Mouse (Mus musculus) liver, postnatal 0 days (tissue): ENCODE results near the gene Atf7. TPM values are rescaled to one million over a fixed set of nuclear protein-coding genes. Genes with fewer than 3 reads are reported as not detected.
A peak's percentile ranks its signal among the peaks of the same experiment; 100 is the strongest.
"Not testable (repeated sequence)": the region's sequence is repeated elsewhere in the genome, so short reads cannot be mapped to it uniquely, and the experiment has no call there.

ENCODE experiments used
- ATAC-seq: fragments of 200-750 bp; cut with Nextera tagmentation; 2 replicates; pipeline ENCODE4 v1.8.0; 2017; ENCODE audit warnings: mild to moderate bottlenecking, moderate library complexity
- DNase-seq: peaks from one replicate; pipeline ENCODE4 v3.0.0-alpha.2; 2016
- H3K27ac ChIP-seq: fragments of 300-500 bp; sonication (generic); 2 replicates; pipeline ENCODE4 v1.5.1; 2014; ENCODE audit warnings: antibody characterized with exemption, moderate library complexity, mild to moderate bottlenecking, low read depth
- H3K27me3 ChIP-seq: fragments of 300-500 bp; sonication (generic); 2 replicates; pipeline ENCODE4 v1.6.1; 2014; ENCODE audit warnings: low read length, control low read depth, mixed read lengths; ENCODE audit not compliant: insufficient read depth
- H3K36me3 ChIP-seq: fragments of 300-500 bp; sonication (generic); replicated peaks from 2 replicates; pipeline ENCODE4 v1.6.1; 2014; ENCODE audit warnings: mild to moderate bottlenecking, control low read depth, low read length, moderate library complexity, mixed read lengths; ENCODE audit not compliant: insufficient read depth
- H3K4me1 ChIP-seq: fragments of 300-500 bp; sonication (generic); 2 replicates; pipeline ENCODE4 v1.6.1; 2014; ENCODE audit warnings: antibody characterized with exemption, mild to moderate bottlenecking, control low read depth; ENCODE audit not compliant: insufficient read depth
- H3K4me2 ChIP-seq: fragments of 300-500 bp; sonication (generic); 2 replicates; pipeline ENCODE4 v1.6.1; 2014; ENCODE audit warnings: low read depth, mild to moderate bottlenecking, low read length, moderate library complexity, mixed read lengths
- H3K4me3 ChIP-seq: fragments of 300-500 bp; sonication (generic); 2 replicates; pipeline ENCODE4 v1.5.1; 2014; ENCODE audit warnings: low read depth, low read length
- H3K9ac ChIP-seq: fragments of 300-500 bp; sonication (generic); replicated peaks from 2 replicates; pipeline ENCODE4 v1.6.1; 2014; ENCODE audit warnings: mild to moderate bottlenecking, moderate library complexity
- H3K9me3 ChIP-seq: fragments of 300-500 bp; sonication (generic); 2 replicates; pipeline ENCODE4 v1.6.1; 2016; ENCODE audit warnings: mild to moderate bottlenecking, control low read depth, low read length, mixed read lengths
- CTCF ChIP-seq: sonication (generic); IDR thresholded peaks from 2 replicates; pipeline ENCODE4 v1.5.1; 2016; ENCODE audit warnings: antibody characterized with exemption, low read depth
- EP300 ChIP-seq: IDR thresholded peaks from 2 replicates; pipeline ENCODE4 v1.6.1; 2016; ENCODE audit warnings: antibody characterized with exemption, low read depth, mild to moderate bottlenecking
- WGBS: fragments of 180-500 bp; shearing (Covaris S2); extraction: QIAGEN DNeasy Blood & Tissue Kit; methylation state at CpG from one replicate; pipeline ENCODE4 v1.1.7; 2014; ENCODE audit not compliant: insufficient replicate concordance; 5-methylcytosine and 5-hydroxymethylcytosine counted together
- polyA plus RNA-seq: library from polyadenylated mRNA; unstranded; fragments of >200 nt; fragmentation: Nextera tagmentation; extraction: Ambion mirVana; gene quantifications from 2 replicates; pipeline ENCODE4 v1.2.1, GENCODE M21; 2015

The Atf7 gene
- polyA plus RNA-seq, 1 experiment from 2014 or later: 8.1 TPM

- peaks cover 23% of the 10 kb centered on the region for H3K36me3 ChIP-seq
- peaks cover 21% of the 10 kb centered on the region for H3K4me1 ChIP-seq
- no peaks in the 10 kb centered on the region for H3K9me3 ChIP-seq
- DNase-seq (no peak), ATAC-seq (no peak)
- H3K4me2 ChIP-seq: peak overlapping the region; percentile 85
- H3K27me3 ChIP-seq: peaks cover 15% of the 10 kb centered on the region; the same call in 1 of the 2 replicates
- H3K27ac ChIP-seq: peak overlapping the region; percentile 94
- peak overlapping the region; percentile 87 for H3K4me3 ChIP-seq
- WGBS: 9% methylated on average over 6 of the region's 6 CpGs
- peak overlapping the region; percentile 96 for H3K9ac ChIP-seq
- no peak for TF ChIP-seq CTCF
These were observed 45.0 kb upstream of the Atf7 start for GRCm38 (mm10) chr15:102670281-102670680.

GRCm38 (mm10) chr15:102669571-102669970 is 44.3 kb upstream of the Atf7 start:
- TF ChIP-seq CTCF: no peak
- TF ChIP-seq EP300: no peak

GRCm38 (mm10) chr15:102665494-102665893 is 40.2 kb upstream of the Atf7 start:
- 28% methylated on average over 4 of the region's 4 CpGs for WGBS

More at GRCm38 (mm10) chr15:102669571-102669970, 44.3 kb upstream of the Atf7 start:
- Histone ChIP-seq H3K4me2 (peak overlapping the region; percentile 85), H3K9ac (peak overlapping the region; percentile 38), H3K27me3 (peaks cover 15% of the 10 kb centered on the region; the same call in 1 of the 2 replicates), H3K27ac (no peak overlapping the region), H3K36me3 (peaks cover 30% of the 10 kb centered on the region), H3K4me3 (peak overlapping the region; percentile 87; the same call in 1 of the 2 replicates), H3K4me1 (peaks cover 21% of the 10 kb centered on the region), H3K9me3 (no peaks in the 10 kb centered on the region)
- no peak for DNase-seq
- WGBS: 78% methylated on average over 8 of the region's 8 CpGs
- ATAC-seq: no peak

GRCm38 (mm10) chr15:102663825-102664224 is 38.6 kb upstream of the Atf7 start:
- Histone ChIP-seq H3K4me2 (no peak overlapping the region), H3K9me3 (no peaks in the 10 kb centered on the region), H3K4me1 (no peaks in the 10 kb centered on the region; the same call in 1 of the 2 replicates), H3K27ac (no peak overlapping the region), H3K36me3 (peaks cover 63% of the 10 kb centered on the region), H3K27me3 (no peaks in the 10 kb centered on the region), H3K9ac (no peak overlapping the region), H3K4me3 (no peak overlapping the region)
- TF ChIP-seq CTCF: no peak
- TF ChIP-seq EP300: no peak
- WGBS: 80% methylated on average over 8 of the region's 8 CpGs
- no peak for DNase-seq
- ATAC-seq: no peak

More at GRCm38 (mm10) chr15:102665494-102665893, 40.2 kb upstream of the Atf7 start:
- no peaks in the 10 kb centered on the region for H3K9me3 ChIP-seq
- ATAC-seq (peak; percentile 56), DNase-seq (peak; percentile 67)
- peaks cover 11% of the 10 kb centered on the region for H3K4me1 ChIP-seq
- no peak overlapping the region for H3K4me2 ChIP-seq
- H3K4me3 ChIP-seq: no peak overlapping the region
- no peaks in the 10 kb centered on the region for H3K27me3 ChIP-seq
- no peak overlapping the region for H3K27ac ChIP-seq
- H3K36me3 ChIP-seq: peaks cover 60% of the 10 kb centered on the region
- TF ChIP-seq EP300 (no peak), CTCF (peak; percentile 82)
- no peak overlapping the region for H3K9ac ChIP-seq

GRCm38 (mm10) chr15:102662601-102663000 is 37.3 kb upstream of the Atf7 start:
- H3K4me2 ChIP-seq, H3K27me3 ChIP-seq, DNase-seq, H3K9me3 ChIP-seq, H3K4me1 ChIP-seq, ATAC-seq, H3K4me3 ChIP-seq, H3K27ac ChIP-seq, H3K9ac ChIP-seq: not testable (repeated sequence)
- no CpG with 5 or more reads among the region's 2 CpGs for WGBS
- peaks cover 56% of the 10 kb centered on the region for H3K36me3 ChIP-seq

- no peaks in the 10 kb centered on the region for H3K27me3 ChIP-seq
- no peak for ATAC-seq
- 71% methylated on average over 3 of the region's 3 CpGs for WGBS
These were observed 32.7 kb upstream of the Atf7 start for GRCm38 (mm10) chr15:102657926-102658381.

GRCm38 (mm10) chr15:102656658-102657057 is 31.4 kb upstream of the Atf7 start:
- no peak for DNase-seq
- TF ChIP-seq EP300: no peak
- no peak for TF ChIP-seq CTCF
- ATAC-seq: no peak

More at GRCm38 (mm10) chr15:102657926-102658381, 32.7 kb upstream of the Atf7 start:
- Histone ChIP-seq H3K9ac (no peak overlapping the region), H3K4me3 (no peak overlapping the region), H3K27ac (no peak overlapping the region), H3K9me3 (no peaks in the 10 kb centered on the region), H3K4me2 (no peak overlapping the region), H3K36me3 (peaks cover 20% of the 10 kb centered on the region), H3K4me1 (peaks cover 3% of the 10 kb centered on the region)
- TF ChIP-seq EP300 (no peak), CTCF (no peak)
- no peak for DNase-seq

GRCm38 (mm10) chr15:102651928-102652660 is 26.8 kb upstream of the Atf7 start:
- WGBS: 79% methylated on average over 8 of the region's 9 CpGs
- H3K9me3 ChIP-seq, H3K4me3 ChIP-seq, H3K27ac ChIP-seq, H3K36me3 ChIP-seq, ATAC-seq, H3K4me2 ChIP-seq, H3K27me3 ChIP-seq, H3K9ac ChIP-seq, H3K4me1 ChIP-seq, DNase-seq: not testable (repeated sequence)

More at GRCm38 (mm10) chr15:102656658-102657057, 31.4 kb upstream of the Atf7 start:
- Histone ChIP-seq H3K9me3 (no peaks in the 10 kb centered on the region), H3K9ac (no peak overlapping the region), H3K36me3 (peaks cover 10% of the 10 kb centered on the region), H3K4me2 (no peak overlapping the region), H3K4me1 (peaks cover 3% of the 10 kb centered on the region), H3K4me3 (no peak overlapping the region), H3K27ac (no peak overlapping the region), H3K27me3 (no peaks in the 10 kb centered on the region)
- WGBS: 47% methylated on average over 4 of the region's 4 CpGs
